Mouse (Mus musculus) forebrain, embryonic 11.5 days (tissue): Measurements from ENCODE around the gene Gm17416. TPM values are rescaled to one million over a fixed set of nuclear protein-coding genes. Genes with fewer than 3 reads are reported as not detected.

Source experiments
- ATAC-seq: fragments of 200-750 bp; cut with Nextera tagmentation; replicated peaks from 2 replicates; pipeline ENCODE4 v1.8.0; 2017; ENCODE audit warnings: moderate TSS enrichment; ENCODE audit not compliant: low FRiP score
- DNase-seq: peaks from one replicate; pipeline ENCODE4 v3.0.0-alpha.2; 2017; ENCODE audit warnings: low spot score
- H3K27ac ChIP-seq: fragments of 300-500 bp; sonication (generic); 2 replicates; pipeline ENCODE4 v1.5.1; 2014; ENCODE audit warnings: low read depth, low read length
- H3K27me3 ChIP-seq: fragments of 300-500 bp; sonication (generic); 2 replicates; pipeline ENCODE4 v1.6.1; 2014; ENCODE audit warnings: mild to moderate bottlenecking, low read length, mixed read lengths; ENCODE audit not compliant: control insufficient read depth, insufficient read depth
- H3K36me3 ChIP-seq: fragments of 300-500 bp; sonication (generic); 2 replicates; pipeline ENCODE4 v1.6.1; 2014; ENCODE audit warnings: mild to moderate bottlenecking, low read length, moderate library complexity, mixed read lengths; ENCODE audit not compliant: control insufficient read depth, insufficient read depth
- H3K4me1 ChIP-seq: fragments of 300-500 bp; sonication (generic); replicated peaks from 2 replicates; pipeline ENCODE4 v1.6.1; 2014; ENCODE audit warnings: low read length, mixed read lengths; ENCODE audit not compliant: control insufficient read depth, insufficient read depth
- H3K4me2 ChIP-seq: fragments of 300-500 bp; sonication (generic); 2 replicates; pipeline ENCODE4 v1.6.1; 2014; ENCODE audit warnings: low read depth, mild to moderate bottlenecking, low read length, moderate library complexity, mixed read lengths; ENCODE audit not compliant: severe bottlenecking
- H3K4me3 ChIP-seq: fragments of 300-500 bp; sonication (generic); 2 replicates; pipeline ENCODE4 v1.5.1; 2014; ENCODE audit warnings: low read depth, low read length
- H3K9ac ChIP-seq: fragments of 300-500 bp; sonication (generic); 2 replicates; pipeline ENCODE4 v1.6.1; 2014; ENCODE audit warnings: low read length
- H3K9me3 ChIP-seq: fragments of 300-500 bp; sonication (generic); 2 replicates; pipeline ENCODE4 v1.6.1; 2016; ENCODE audit warnings: low read length, mixed read lengths; ENCODE audit not compliant: control insufficient read depth
- WGBS: fragments of 180-500 bp; shearing (Covaris S2); extraction: QIAGEN DNeasy Blood & Tissue Kit; methylation state at CpG from one replicate; pipeline ENCODE4 v1.1.7; 2014; 5-methylcytosine and 5-hydroxymethylcytosine counted together
- polyA plus RNA-seq: library from polyadenylated mRNA; unstranded; fragments of >200 nt; fragmentation: Nextera tagmentation; extraction: Ambion mirVana; gene quantifications from 2 replicates; pipeline ENCODE4 v1.2.1, GENCODE M21; 2014

Gm17416 gene
- not detected in 2 replicates for polyA plus RNA-seq

DNA sequence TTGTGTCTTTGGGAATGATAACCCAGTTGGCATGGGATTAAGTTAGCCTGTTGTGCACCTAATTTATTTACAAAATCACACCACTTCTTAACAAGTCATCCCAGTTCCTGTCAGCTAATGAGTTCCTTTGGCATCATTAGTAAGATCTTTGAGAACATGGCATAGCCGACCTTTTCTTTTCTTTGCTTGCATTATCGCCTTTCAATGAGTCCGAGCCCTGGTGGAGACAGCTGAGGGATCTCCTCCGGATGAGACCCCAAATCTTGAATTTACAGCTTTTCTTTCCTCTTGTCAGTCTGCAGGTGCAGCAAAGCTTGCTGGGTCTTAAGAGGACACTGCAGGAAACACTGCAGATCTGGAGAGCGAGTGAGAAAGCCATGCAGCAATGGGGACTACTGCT is at the start of gene Gm17416:
Gene Gm17416 (plus strand): TSS at position 301 of the 400 bp plus-strand sequence.
- Histone ChIP-seq H3K4me2 (no peak within 1 kb of the TSS), H3K27me3 (no peaks in the 10 kb centered on the region), H3K4me1 (no peaks in the 10 kb centered on the region), H3K4me3 (no peak within 1 kb of the TSS), H3K27ac (no peak within 1 kb of the TSS), H3K9me3 (no peaks in the 10 kb centered on the region), H3K9ac (no peak within 1 kb of the TSS), H3K36me3 (no peaks in the 10 kb centered on the region)
- DNase-seq = no peak
- 85% methylated on average over 5 of the region's 5 CpGs for WGBS
- ATAC-seq = no peak

DNA sequence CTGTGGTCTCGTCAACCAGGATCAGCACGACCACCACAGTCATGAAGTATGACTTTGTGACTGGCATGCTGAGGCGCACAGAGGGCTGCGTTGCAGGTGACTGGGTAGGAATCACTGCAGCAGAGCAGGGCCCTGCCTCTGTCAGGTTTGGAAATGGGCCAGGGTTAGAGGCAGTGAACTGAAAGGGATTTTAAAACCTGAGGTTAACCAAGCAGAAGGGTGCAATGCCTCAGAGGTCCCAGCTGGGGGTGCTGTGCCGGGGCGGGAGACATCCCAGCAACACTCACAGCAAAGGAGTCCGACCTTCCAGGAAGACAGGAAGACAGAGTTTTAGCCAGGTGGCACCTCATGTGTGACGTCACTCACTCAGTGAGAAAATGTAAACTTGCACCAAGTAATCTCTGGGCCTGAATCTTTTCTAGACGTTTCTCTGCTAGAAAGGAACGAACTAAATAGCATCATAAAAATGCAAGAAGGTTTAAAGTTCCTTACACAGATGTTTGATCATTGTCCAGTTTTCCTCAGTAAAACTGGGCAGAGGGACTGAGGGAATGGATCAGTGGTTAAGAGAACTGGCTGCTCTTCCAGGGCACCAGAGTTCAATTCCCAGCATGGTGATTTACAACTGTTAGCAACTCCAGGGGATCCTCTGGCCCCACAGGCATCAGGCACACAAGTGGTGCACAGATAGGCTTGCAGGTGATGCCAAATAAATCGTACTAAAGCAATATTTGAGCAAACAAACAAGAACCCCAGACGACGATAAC is 29.0 kb upstream of the Gm17416 start, which contains the start of gene Defb29:
Gene Defb29 (minus strand): TSS at position 155 of the 767 bp plus-strand sequence.
- Histone ChIP-seq H3K4me2 (no peak within 1 kb of the TSS), H3K27me3 (no peaks in the 10 kb centered on the region), H3K9ac (no peak within 1 kb of the TSS), H3K36me3 (no peaks in the 10 kb centered on the region), H3K4me3 (no peak within 1 kb of the TSS), H3K4me1 (no peaks in the 10 kb centered on the region), H3K9me3 (no peaks in the 10 kb centered on the region), H3K27ac (no peak within 1 kb of the TSS)
- WGBS = 61% methylated on average over 13 of the region's 13 CpGs
- no peak for DNase-seq
- ATAC-seq = no peak

DNA sequence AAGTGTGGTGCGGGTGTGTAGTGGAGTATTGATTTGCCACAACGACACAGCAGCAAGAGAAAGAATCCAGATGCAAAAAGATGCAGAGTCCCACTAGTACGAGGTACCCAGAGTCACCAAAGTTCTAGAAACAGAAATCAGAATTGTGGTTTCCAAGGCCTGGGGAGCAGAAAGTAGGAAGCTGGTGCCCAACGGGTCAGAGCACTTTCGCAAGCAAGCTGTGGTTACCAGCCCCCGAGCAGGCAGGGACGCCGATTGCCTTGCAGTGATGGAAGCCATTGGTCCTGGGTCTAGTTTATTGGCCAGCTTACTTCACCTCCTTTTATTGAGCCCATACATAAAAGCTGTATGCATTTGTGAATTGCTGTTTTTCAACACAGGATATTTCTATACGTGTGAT is 27.2 kb upstream of the Gm17416 start:
- DNase-seq = no peak
- Histone ChIP-seq H3K4me3 (no peak overlapping the region), H3K4me1 (no peaks in the 10 kb centered on the region), H3K9me3 (no peaks in the 10 kb centered on the region), H3K27me3 (no peaks in the 10 kb centered on the region), H3K9ac (no peak overlapping the region), H3K4me2 (no peak overlapping the region), H3K27ac (no peak overlapping the region), H3K36me3 (no peaks in the 10 kb centered on the region)
- WGBS = 91% methylated on average over 9 of the region's 9 CpGs
- ATAC-seq = no peak

- H3K36me3 ChIP-seq = no peaks in the 10 kb centered on the region
- no peaks in the 10 kb centered on the region for H3K9me3 ChIP-seq
- H3K9ac ChIP-seq = no peak overlapping the region
- 71% methylated on average over 2 of the region's 2 CpGs for WGBS
- no peak overlapping the region for H3K4me2 ChIP-seq
- H3K27ac ChIP-seq = no peak overlapping the region
- no peak overlapping the region for H3K4me3 ChIP-seq
- DNase-seq = no peak
- H3K4me1 ChIP-seq = no peaks in the 10 kb centered on the region
- H3K27me3 ChIP-seq = no peaks in the 10 kb centered on the region
- ATAC-seq = no peak
Measured at GRCm38 (mm10) chr2:152542897-152543296, 26.2 kb upstream of the Gm17416 start.

DNA sequence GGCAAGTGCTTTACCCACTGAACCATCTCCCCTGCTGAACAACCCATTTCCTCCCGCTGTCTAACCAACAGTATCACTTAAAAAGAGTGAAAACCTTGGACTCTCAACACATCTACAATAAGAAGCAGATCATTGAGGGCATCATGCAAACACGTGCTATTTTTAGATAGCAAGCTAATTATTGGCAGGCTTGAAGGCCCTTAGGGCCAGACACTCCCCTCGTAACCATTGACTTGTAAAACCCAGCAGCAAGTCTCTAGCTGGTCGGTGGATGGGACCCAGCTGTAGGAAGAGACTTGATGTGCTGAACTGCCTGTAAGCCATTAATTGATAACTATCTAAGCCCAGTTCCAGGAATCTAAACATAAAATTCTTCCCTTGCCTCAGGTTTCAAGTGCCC is 25.7 kb upstream of the Gm17416 start:
- Histone ChIP-seq H3K4me2 (no peak overlapping the region), H3K4me1 (no peaks in the 10 kb centered on the region), H3K9me3 (no peaks in the 10 kb centered on the region), H3K27me3 (no peaks in the 10 kb centered on the region), H3K36me3 (no peaks in the 10 kb centered on the region), H3K9ac (no peak overlapping the region), H3K4me3 (no peak overlapping the region), H3K27ac (no peak overlapping the region)
- whole genome bisulfite sequencing = 88% methylated on average over 4 of the region's 4 CpGs
- DNase-seq (no peak), ATAC-seq (no peak)

- Histone ChIP-seq H3K27me3 (no peaks in the 10 kb centered on the region), H3K4me1 (no peaks in the 10 kb centered on the region), H3K27ac (no peak overlapping the region), H3K36me3 (no peaks in the 10 kb centered on the region), H3K4me2 (no peak overlapping the region), H3K9me3 (no peaks in the 10 kb centered on the region), H3K9ac (no peak overlapping the region), H3K4me3 (no peak overlapping the region)
- WGBS = 30% methylated on average over 4 of the region's 4 CpGs
- peak; percentile 65 for DNase-seq
- no peak for ATAC-seq
Measured at GRCm38 (mm10) chr2:152544691-152545090, 24.4 kb upstream of the Gm17416 start.

DNA sequence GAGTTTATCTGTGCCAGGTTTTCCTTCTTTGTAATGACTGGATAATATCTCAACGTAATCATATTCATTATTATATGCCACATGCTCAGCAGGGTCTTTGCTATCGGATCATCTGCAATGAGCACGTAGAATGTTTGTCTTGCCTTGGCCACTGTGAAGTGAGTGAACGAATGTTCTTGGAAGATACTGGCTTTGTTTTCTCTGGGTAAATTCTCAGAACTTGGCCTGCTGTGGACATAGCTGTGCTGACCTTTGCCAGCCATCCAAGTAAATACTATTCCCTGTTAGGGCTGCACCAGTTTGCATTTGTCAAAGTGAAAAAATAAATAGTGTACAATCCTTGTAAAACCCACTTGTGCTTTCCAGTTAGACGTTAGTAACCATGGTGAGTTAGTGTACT is 21.0 kb upstream of the Gm17416 start:
- no peak for ATAC-seq
- 85% methylated on average over 5 of the region's 5 CpGs for WGBS
- Histone ChIP-seq H3K4me1 (no peaks in the 10 kb centered on the region), H3K9ac (no peak overlapping the region), H3K9me3 (no peaks in the 10 kb centered on the region), H3K27me3 (no peaks in the 10 kb centered on the region), H3K4me2 (no peak overlapping the region), H3K4me3 (no peak overlapping the region), H3K27ac (no peak overlapping the region), H3K36me3 (no peaks in the 10 kb centered on the region)
- no peak for DNase-seq

- ATAC-seq (no peak), DNase-seq (peak; percentile 82)
- no peak overlapping the region for H3K4me3 ChIP-seq
- H3K9me3 ChIP-seq = no peaks in the 10 kb centered on the region
- no peaks in the 10 kb centered on the region for H3K36me3 ChIP-seq
- H3K9ac ChIP-seq = no peak overlapping the region
- no peak overlapping the region for H3K27ac ChIP-seq
- no peaks in the 10 kb centered on the region for H3K4me1 ChIP-seq
- WGBS = 14% methylated on average over 16 of the region's 16 CpGs
- no peaks in the 10 kb centered on the region for H3K27me3 ChIP-seq
- peak overlapping the region; percentile 28; the same call in 1 of the 2 replicates for H3K4me2 ChIP-seq
Measured at GRCm38 (mm10) chr2:152553774-152554423, 15.2 kb upstream of the Gm17416 start.
